Mouse (Mus musculus) kidney, embryonic 15.5 days (tissue): Measurements from ENCODE around the gene Adgrl4. TPM values are rescaled to one million over a fixed set of nuclear protein-coding genes. Genes with fewer than 3 reads are reported as not detected.
A peak's percentile ranks its signal among the peaks of the same experiment; 100 is the strongest.

Experiments used
- ATAC-seq: fragments of 200-750 bp; cut with Nextera tagmentation; replicated peaks from 2 replicates; pipeline ENCODE4 v1.8.0; 2017; ENCODE audit warnings: moderate TSS enrichment; ENCODE audit not compliant: low FRiP score
- H3K27ac ChIP-seq: fragments of 300-500 bp; sonication (generic); 2 replicates; pipeline ENCODE4 v1.5.1; 2015; ENCODE audit warnings: mild to moderate bottlenecking, inconsistent platforms
- H3K27me3 ChIP-seq: fragments of 300-500 bp; sonication (generic); 2 replicates; pipeline ENCODE4 v1.6.1; 2015; ENCODE audit warnings: inconsistent platforms
- H3K36me3 ChIP-seq: fragments of 300-500 bp; sonication (generic); 2 replicates; pipeline ENCODE4 v1.6.1; 2015; ENCODE audit warnings: inconsistent platforms
- H3K4me1 ChIP-seq: fragments of 300-500 bp; sonication (generic); 2 replicates; pipeline ENCODE4 v1.6.1; 2015; ENCODE audit warnings: inconsistent platforms
- H3K4me2 ChIP-seq: fragments of 300-500 bp; sonication (generic); 2 replicates; pipeline ENCODE4 v1.6.1; 2015; ENCODE audit warnings: moderate library complexity, mild to moderate bottlenecking, inconsistent platforms
- H3K4me3 ChIP-seq: fragments of 300-500 bp; sonication (generic); replicated peaks from 2 replicates; pipeline ENCODE4 v1.5.1; 2015; ENCODE audit warnings: mild to moderate bottlenecking, inconsistent platforms
- H3K9ac ChIP-seq: fragments of 300-500 bp; sonication (generic); 2 replicates; pipeline ENCODE4 v1.6.1; 2015; ENCODE audit warnings: mild to moderate bottlenecking, inconsistent platforms
- H3K9me3 ChIP-seq: fragments of 300-500 bp; sonication (generic); replicated peaks from 2 replicates; pipeline ENCODE4 v1.6.1; 2016; ENCODE audit warnings: inconsistent platforms
- WGBS: fragments of 180-500 bp; shearing (Covaris S2); methylation state at CpG from one replicate; pipeline ENCODE4 v1.1.7; 2015; ENCODE audit warnings: mixed read lengths; 5-methylcytosine and 5-hydroxymethylcytosine counted together
- polyA plus RNA-seq: library from polyadenylated mRNA; unstranded; fragments of >200 nt; fragmentation: Nextera tagmentation; extraction: Ambion mirVana; gene quantifications from 2 replicates; pipeline ENCODE4 v1.2.1, GENCODE M21; 2015

Gene Adgrl4
- polyA plus RNA-seq, 1 experiment from 2014 or later, result 23.4 TPM

- H3K36me3 ChIP-seq, result no peaks in the 10 kb centered on the region
- no peaks in the 10 kb centered on the region for H3K9me3 ChIP-seq
- no peak overlapping the region for H3K4me3 ChIP-seq
- H3K27ac ChIP-seq, result no peak overlapping the region
- no peak overlapping the region for H3K9ac ChIP-seq
- no peaks in the 10 kb centered on the region for H3K27me3 ChIP-seq
- 83% methylated on average over 3 of the region's 3 CpGs for WGBS
- H3K4me1 ChIP-seq, result no peaks in the 10 kb centered on the region
- no peak overlapping the region for H3K4me2 ChIP-seq
- ATAC-seq, result no peak
These were observed 109.5 kb downstream of the Adgrl4 start for GRCm38 (mm10) chr3:151547182-151547581.

- Histone ChIP-seq H3K4me2 (no peak overlapping the region), H3K4me1 (no peaks in the 10 kb centered on the region), H3K9me3 (no peaks in the 10 kb centered on the region), H3K9ac (no peak overlapping the region), H3K4me3 (no peak overlapping the region), H3K27ac (no peak overlapping the region), H3K36me3 (no peaks in the 10 kb centered on the region), H3K27me3 (no peaks in the 10 kb centered on the region)
- no peak for ATAC-seq
- WGBS, result 55% methylated on average over 5 of the region's 5 CpGs
These were observed 113.3 kb downstream of the Adgrl4 start for GRCm38 (mm10) chr3:151551002-151551401.

- Histone ChIP-seq H3K4me2 (no peak overlapping the region), H3K4me1 (peaks cover 6% of the 10 kb centered on the region), H3K9me3 (no peaks in the 10 kb centered on the region), H3K36me3 (no peaks in the 10 kb centered on the region), H3K27me3 (no peaks in the 10 kb centered on the region), H3K9ac (no peak overlapping the region), H3K27ac (no peak overlapping the region), H3K4me3 (no peak overlapping the region)
- WGBS, result 81% methylated on average over 2 of the region's 2 CpGs
- ATAC-seq, result no peak
These were observed 118.9 kb downstream of the Adgrl4 start for GRCm38 (mm10) chr3:151556635-151557034.

GRCm38 (mm10) chr3:151557125-151557524, 119.4 kb downstream of the Adgrl4 start:
- WGBS, result 36% methylated on average over 2 of the region's 2 CpGs
- no peak overlapping the region for H3K4me2 ChIP-seq
- no peaks in the 10 kb centered on the region for H3K36me3 ChIP-seq
- H3K9me3 ChIP-seq, result no peaks in the 10 kb centered on the region
- no peak overlapping the region for H3K4me3 ChIP-seq
- no peak overlapping the region for H3K9ac ChIP-seq
- H3K4me1 ChIP-seq, result peaks cover 6% of the 10 kb centered on the region
- H3K27me3 ChIP-seq, result no peaks in the 10 kb centered on the region
- peak; percentile 65 for ATAC-seq
- H3K27ac ChIP-seq, result peak overlapping the region; percentile 54

- 18% methylated on average over 5 of the region's 5 CpGs for WGBS
- Histone ChIP-seq H3K4me2 (no peak overlapping the region), H3K4me1 (peaks cover 6% of the 10 kb centered on the region), H3K27ac (peak overlapping the region; percentile 54), H3K9me3 (no peaks in the 10 kb centered on the region), H3K27me3 (no peaks in the 10 kb centered on the region), H3K4me3 (no peak overlapping the region), H3K36me3 (no peaks in the 10 kb centered on the region), H3K9ac (no peak overlapping the region)
- peak; percentile 88 for ATAC-seq
These were observed 119.9 kb downstream of the Adgrl4 start for GRCm38 (mm10) chr3:151557607-151558006.

- Histone ChIP-seq H3K9ac (no peak overlapping the region), H3K27me3 (no peaks in the 10 kb centered on the region), H3K4me3 (no peak overlapping the region), H3K4me2 (no peak overlapping the region), H3K9me3 (no peaks in the 10 kb centered on the region), H3K4me1 (peaks cover 6% of the 10 kb centered on the region), H3K36me3 (no peaks in the 10 kb centered on the region), H3K27ac (no peak overlapping the region)
- ATAC-seq, result no peak
- WGBS, result 77% methylated on average over 4 of the region's 4 CpGs
These were observed 120.7 kb downstream of the Adgrl4 start for GRCm38 (mm10) chr3:151558374-151558773.

GRCm38 (mm10) chr3:151565664-151566621, 128.3 kb downstream of the Adgrl4 start:
- H3K4me2 ChIP-seq, result no peak overlapping the region
- 0 out of 2 replicates have a peak overlapping the region, but pooled peaks have one; percentile 13 for H3K27ac ChIP-seq
- 60% methylated on average over 16 of the region's 16 CpGs for whole genome bisulfite sequencing
- no peaks in the 10 kb centered on the region for H3K36me3 ChIP-seq
- no peaks in the 10 kb centered on the region for H3K27me3 ChIP-seq
- no peaks in the 10 kb centered on the region for H3K9me3 ChIP-seq
- H3K4me1 ChIP-seq, result no peaks in the 10 kb centered on the region
- ATAC-seq, result no peak
- no peak overlapping the region for H3K4me3 ChIP-seq
- H3K9ac ChIP-seq, result no peak overlapping the region

- H3K4me3 ChIP-seq, result no peak overlapping the region
- no peak overlapping the region for H3K27ac ChIP-seq
- no peak for ATAC-seq
- H3K4me2 ChIP-seq, result no peak overlapping the region
- no peak overlapping the region for H3K9ac ChIP-seq
- no peaks in the 10 kb centered on the region for H3K4me1 ChIP-seq
- H3K9me3 ChIP-seq, result no peaks in the 10 kb centered on the region
- H3K27me3 ChIP-seq, result no peaks in the 10 kb centered on the region
- no peaks in the 10 kb centered on the region for H3K36me3 ChIP-seq
- 60% methylated on average over 5 of the region's 5 CpGs for WGBS
These were observed 128.9 kb downstream of the Adgrl4 start for GRCm38 (mm10) chr3:151566629-151567028.

GRCm38 (mm10) chr3:151567541-151567940, 129.9 kb downstream of the Adgrl4 start:
- H3K4me1 ChIP-seq, result no peaks in the 10 kb centered on the region
- H3K9me3 ChIP-seq, result no peaks in the 10 kb centered on the region
- H3K27me3 ChIP-seq, result no peaks in the 10 kb centered on the region
- whole genome bisulfite sequencing, result 42% methylated on average over 3 of the region's 3 CpGs
- H3K4me2 ChIP-seq, result no peak overlapping the region
- no peak overlapping the region for H3K4me3 ChIP-seq
- no peak overlapping the region for H3K27ac ChIP-seq
- ATAC-seq, result no peak
- no peak overlapping the region for H3K9ac ChIP-seq
- H3K36me3 ChIP-seq, result no peaks in the 10 kb centered on the region

- H3K36me3 ChIP-seq, result no peaks in the 10 kb centered on the region
- no peaks in the 10 kb centered on the region for H3K9me3 ChIP-seq
- 86% methylated on average over 5 of the region's 5 CpGs for WGBS
- no peak overlapping the region for H3K4me2 ChIP-seq
- no peak overlapping the region for H3K4me3 ChIP-seq
- no peak for ATAC-seq
- no peaks in the 10 kb centered on the region for H3K27me3 ChIP-seq
- no peak overlapping the region for H3K9ac ChIP-seq
- no peak overlapping the region for H3K27ac ChIP-seq
- H3K4me1 ChIP-seq, result no peaks in the 10 kb centered on the region
These were observed 134.4 kb downstream of the Adgrl4 start for GRCm38 (mm10) chr3:151572089-151572488.

GRCm38 (mm10) chr3:151575292-151575691, 137.6 kb downstream of the Adgrl4 start:
- Histone ChIP-seq H3K27me3 (no peaks in the 10 kb centered on the region), H3K4me3 (no peak overlapping the region), H3K4me1 (no peaks in the 10 kb centered on the region), H3K9me3 (no peaks in the 10 kb centered on the region), H3K36me3 (no peaks in the 10 kb centered on the region), H3K4me2 (no peak overlapping the region), H3K27ac (no peak overlapping the region), H3K9ac (no peak overlapping the region)
- no peak for ATAC-seq
- WGBS, result 90% methylated on average over 7 of the region's 7 CpGs

GRCm38 (mm10) chr3:151576155-151576554, 138.5 kb downstream of the Adgrl4 start:
- Histone ChIP-seq H3K27me3 (no peaks in the 10 kb centered on the region), H3K4me3 (no peak overlapping the region), H3K4me2 (no peak overlapping the region), H3K4me1 (no peaks in the 10 kb centered on the region), H3K9ac (no peak overlapping the region), H3K27ac (no peak overlapping the region), H3K36me3 (no peaks in the 10 kb centered on the region), H3K9me3 (no peaks in the 10 kb centered on the region)
- no peak for ATAC-seq
- 91% methylated on average over 3 of the region's 3 CpGs for WGBS
